Mouse (Mus musculus) adipocyte (in vitro differentiated cells): ENCODE results near the gene Tm4sf4.

Experiments
- DNase-seq: peaks from one replicate; pipeline ENCODE4 v3.0.0-alpha.2; 2016; ENCODE audit warnings: low spot score

Gene Tm4sf4

DNA sequence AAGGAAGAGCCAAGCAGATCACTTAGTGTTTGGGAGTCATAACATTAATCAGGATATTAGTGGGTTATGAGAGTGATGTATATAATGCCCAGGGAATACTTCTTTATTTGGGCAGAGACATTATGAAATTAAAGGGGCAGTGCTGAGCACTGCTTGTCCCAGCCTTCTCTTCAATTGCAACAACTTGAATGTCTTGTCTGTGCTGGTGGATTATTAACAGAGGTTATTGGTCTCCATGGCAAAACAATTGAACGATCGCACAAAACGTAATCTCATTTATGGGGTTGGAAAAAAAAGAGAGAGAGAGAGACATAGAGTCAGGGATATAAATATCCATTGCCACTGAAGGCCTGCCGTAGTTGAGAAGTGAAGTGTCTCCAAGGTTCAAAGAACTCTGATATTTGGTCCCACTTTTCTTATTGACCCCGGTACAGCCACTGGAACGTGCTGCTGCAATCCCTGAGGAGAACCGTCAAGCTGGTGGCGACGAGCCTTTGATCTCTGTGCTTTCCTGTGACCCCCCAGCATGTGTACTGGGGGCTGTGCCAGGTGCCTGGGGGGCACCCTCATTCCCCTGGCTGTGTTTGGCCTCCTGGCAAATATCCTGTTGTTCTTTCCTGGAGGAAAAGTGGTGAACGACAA is at the start of gene Tm4sf4:
TSS of gene Tm4sf4 (plus strand) at position 226 of the 642 bp plus-strand sequence.
- no peak for DNase-seq

DNA sequence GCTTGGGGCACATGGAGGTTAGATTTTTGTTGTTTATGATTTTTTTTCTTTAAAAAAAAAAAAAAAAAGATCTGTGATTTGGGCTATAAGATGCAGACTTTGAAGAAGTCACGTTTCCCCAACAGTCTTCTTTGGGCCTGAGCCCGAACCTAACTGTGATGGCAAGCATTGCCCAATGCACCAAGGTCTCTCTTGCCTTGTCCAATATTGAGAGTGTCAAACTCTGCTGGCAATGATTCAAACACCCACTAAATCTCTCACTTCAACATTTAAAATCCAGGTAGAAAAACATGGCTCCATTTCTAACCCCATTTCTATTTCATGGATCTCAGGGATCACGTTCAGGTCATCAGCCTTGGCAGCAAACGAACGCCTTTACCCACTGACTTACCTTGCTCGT is 38.7 kb upstream of the Tm4sf4 start:
- DNase-seq = no peak

DNA sequence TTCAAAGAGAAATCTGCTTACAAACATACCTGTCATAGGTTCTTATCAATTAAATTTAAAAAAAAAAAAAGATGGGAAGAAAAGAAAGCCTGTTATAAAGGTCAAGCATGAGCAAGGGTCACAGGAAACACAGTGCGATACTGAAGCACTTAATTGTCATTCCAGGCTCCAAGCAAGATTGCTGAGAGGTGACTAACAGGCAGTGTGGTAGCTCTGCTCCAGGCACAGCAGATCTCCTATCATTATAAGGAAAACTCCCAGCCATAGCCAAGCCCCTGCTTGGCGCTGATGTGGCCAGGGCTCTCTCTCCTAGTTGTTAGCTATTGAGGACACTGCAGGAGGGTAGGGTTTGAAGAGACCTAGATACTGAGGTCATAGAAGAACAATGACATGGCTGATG is 38.2 kb upstream of the Tm4sf4 start:
- DNase-seq = no peak

DNA sequence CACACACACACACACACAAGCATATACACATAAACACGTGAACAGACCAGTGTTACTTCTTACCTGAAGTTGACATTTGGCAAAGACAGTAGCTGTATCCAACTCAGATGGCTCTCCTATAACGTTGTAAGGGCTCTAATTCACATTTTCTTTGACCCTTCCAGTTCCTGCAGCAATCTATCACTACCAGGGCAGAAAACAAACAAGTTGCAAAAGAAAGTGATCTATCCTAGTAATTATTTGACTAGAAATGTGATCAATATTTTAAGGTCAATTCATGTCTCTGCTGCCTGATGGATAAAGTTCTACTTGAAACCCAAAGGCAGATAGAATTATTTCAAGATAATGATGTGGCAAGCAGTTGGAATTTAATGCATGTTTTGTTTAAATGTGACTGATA is 37.5 kb upstream of the Tm4sf4 start:
- DNase-seq = no peak

DNA sequence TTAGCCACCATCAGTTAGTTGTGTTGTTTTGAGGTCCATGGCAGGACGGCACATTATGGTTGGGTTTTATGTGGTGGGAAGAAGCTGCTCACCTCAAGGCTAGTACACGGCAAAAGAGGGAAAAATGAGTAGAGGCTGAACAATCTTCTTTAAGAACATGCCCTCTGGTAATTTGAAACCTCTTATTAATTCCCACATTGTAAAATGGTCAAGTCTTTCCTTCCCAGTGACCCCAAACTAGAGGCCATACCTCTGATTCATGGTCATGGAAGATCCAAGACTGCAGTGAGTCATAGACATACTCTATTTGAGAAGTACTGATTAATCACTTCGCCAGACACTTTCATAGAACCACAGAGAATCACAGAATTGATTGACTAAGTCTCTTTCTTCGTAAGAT is 13.6 kb upstream of the Tm4sf4 start:
- no peak for DNase-seq

- DNase-seq = no peak
Observed at GRCm38 (mm10) chr3:57420233-57420632, 4.9 kb upstream of the Tm4sf4 start.

DNA sequence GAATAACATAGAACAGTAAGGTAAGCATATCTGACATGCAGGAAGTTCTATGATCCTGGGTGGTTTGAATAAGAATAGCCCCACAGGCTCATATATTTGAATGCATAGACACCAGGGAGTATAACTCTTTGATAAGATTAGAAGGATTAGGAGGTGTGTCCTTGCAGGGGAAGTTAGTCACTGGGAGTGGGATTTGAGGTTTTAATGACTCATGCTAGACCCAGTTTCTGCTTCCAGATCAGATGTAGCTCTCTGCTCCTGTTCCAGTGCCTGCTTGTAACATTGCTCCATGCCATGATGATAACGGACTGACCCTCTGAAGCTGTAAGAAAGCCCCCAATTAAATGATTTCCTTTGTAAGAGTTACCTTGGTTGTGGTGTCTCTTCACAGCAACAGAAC is 4.5 kb upstream of the Tm4sf4 start:
- DNase-seq = no peak

DNA sequence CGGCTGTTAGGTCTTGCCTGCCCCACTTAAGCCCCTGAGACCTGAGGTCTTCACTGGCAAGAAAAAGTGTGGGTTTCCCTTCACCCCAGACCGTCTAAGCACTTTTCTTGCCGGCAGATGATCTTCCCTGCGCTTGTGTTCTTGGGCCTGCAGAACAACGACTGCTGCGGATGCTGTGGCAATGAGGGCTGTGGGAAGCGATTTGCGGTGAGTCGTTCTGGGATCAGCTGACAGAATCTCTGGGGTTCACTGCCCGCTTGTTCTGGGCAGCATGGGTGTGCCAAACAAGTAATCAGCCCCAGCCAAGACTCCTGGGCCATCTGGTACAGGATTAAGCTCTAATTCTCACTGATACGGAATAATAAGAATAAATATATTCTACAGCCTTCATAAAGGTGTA is 1.2 kb downstream of the Tm4sf4 start:
- DNase-seq = no peak

DNA sequence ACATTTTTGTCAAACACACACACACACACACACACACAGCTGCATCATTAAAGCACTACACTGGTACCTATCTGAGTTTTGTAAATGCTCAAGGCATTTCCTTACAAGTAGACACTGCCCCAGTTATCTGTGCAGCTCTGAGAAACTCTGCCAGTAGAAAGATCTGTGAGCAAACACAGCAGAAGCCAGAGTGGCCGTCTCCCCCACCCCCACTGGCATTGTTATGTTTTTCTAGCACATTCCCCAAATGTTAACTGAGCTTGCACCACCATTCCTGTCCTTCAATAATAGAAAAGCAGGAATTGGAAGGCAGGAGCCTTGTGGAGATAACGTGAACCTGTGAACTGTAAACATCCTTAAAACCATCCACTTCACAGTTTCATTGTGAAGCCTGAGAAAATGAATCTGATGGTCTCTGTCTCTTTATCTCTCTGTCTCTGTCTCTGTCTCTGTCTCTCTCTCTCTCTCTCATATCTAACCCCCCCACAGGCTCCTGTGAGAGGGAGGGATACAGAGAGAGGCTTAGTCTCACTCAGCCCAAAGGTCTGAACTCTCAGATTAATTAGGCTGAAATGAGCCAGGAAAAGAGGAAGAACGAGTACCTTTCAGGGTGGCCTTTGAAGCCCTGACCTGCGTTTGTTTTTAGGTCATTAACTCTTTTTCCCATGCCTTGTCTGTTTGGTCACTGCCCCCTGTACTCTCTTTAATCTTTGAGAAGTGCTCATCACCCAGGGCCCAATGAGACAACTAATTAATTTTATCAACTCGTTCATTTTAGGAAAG is 3.8 kb downstream of the Tm4sf4 start:
- DNase-seq = peak; percentile 46

- DNase-seq = peak; percentile 43
Observed at GRCm38 (mm10) chr3:57429486-57429885, 4.4 kb downstream of the Tm4sf4 start.

GRCm38 (mm10) chr3:57431706-57432105 is 6.6 kb downstream of the Tm4sf4 start:
- peak; percentile 11 for DNase-seq

DNA sequence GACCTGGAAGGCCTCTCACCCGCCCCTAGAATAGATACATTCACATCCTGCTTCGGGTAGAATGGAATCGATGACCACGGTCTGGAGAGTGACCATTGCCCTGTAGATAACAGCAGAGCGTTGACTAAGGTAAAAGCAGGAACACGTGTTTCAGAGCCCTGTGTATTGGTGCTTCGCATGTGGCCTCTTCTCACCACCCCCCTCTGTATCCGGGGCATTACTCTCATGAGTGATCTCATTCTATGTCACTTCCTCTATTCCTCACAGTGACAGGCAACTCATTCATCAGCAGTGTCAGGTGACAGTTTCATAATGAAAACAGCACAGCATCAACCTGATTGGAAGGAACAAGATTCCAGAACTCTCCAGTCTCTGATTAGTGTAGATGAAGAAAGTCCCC is 10.2 kb downstream of the Tm4sf4 start:
- no peak for DNase-seq

- DNase-seq = no peak
Observed at GRCm38 (mm10) chr3:57440956-57441355, 15.8 kb downstream of the Tm4sf4 start.

- DNase-seq = peak; percentile 36
Observed at GRCm38 (mm10) chr3:57445706-57446105, 20.6 kb downstream of the Tm4sf4 start.

GRCm38 (mm10) chr3:57447889-57448288 is 22.8 kb downstream of the Tm4sf4 start:
- DNase-seq = peak; percentile 16

GRCm38 (mm10) chr3:57448445-57448844 is 23.3 kb downstream of the Tm4sf4 start:
- DNase-seq = peak; percentile 86

- no peak for DNase-seq
Observed at GRCm38 (mm10) chr3:57458652-57459051, 33.5 kb downstream of the Tm4sf4 start.

- DNase-seq = no peak
Observed at GRCm38 (mm10) chr3:57463302-57463701, 38.2 kb downstream of the Tm4sf4 start.

DNA sequence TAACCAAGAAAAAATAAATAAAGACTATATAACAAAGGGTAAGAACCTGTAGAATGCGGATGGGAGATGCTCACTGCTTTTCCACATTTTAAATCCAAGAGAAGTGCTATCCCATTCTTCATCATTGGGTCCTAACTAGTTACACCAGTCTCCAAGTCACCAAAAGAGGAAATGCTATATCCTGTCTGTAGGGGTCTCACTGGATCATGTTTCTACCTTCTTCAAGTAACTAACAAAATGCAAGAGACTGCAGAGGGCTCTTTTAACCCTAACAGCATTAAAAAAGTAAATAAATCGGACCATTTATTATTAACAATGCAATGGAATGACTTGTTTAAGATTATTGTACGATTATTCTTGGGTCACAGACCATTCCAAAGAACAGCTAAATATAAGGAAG is 41.2 kb downstream of the Tm4sf4 start:
- DNase-seq = peak; percentile 39

GRCm38 (mm10) chr3:57469325-57469724 is 44.2 kb downstream of the Tm4sf4 start:
- DNase-seq = no peak

- DNase-seq = peak; percentile 96
Observed at GRCm38 (mm10) chr3:57470326-57470725, 45.2 kb downstream of the Tm4sf4 start.

DNA sequence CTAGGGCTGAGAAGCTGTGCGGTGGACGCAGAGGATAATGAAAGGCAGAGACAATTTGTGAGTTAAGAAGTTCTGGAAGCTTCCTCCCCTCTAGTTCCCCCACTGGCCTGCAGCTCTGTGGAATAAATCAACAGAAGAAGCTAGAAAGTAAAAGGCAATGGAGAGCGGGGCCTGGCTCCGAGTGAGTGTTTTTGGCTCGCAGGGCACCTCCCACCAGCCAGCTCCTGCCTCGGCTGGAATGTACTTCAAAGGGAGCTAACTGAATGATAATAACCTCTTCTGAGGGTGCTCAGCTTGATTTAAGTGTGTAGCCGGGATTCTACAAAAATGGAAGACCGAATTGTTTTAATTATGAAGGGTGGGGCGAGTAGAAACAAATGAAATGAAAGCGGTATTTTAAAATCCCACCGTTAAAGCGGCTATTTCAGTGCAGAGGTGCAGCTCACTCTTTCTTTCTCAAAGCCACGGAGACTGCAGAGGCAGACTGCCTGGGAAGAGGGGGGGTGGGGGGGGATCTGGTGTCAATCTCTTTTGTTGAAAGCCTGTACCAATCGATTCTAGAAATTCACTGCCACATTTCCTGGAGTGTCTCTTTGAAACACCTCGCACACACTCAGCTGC is 46.0 kb downstream of the Tm4sf4 start:
- DNase-seq = peak; percentile 52

- peak; percentile 67 for DNase-seq
Observed at GRCm38 (mm10) chr3:57472407-57472806, 47.3 kb downstream of the Tm4sf4 start.
